Mouse (Mus musculus): Measurements from ENCODE around the gene Hes1. TPM values are rescaled to one million over a fixed set of nuclear protein-coding genes. Genes with fewer than 3 reads are reported as not detected.
A peak's percentile ranks its signal among the peaks of the same experiment; 100 is the strongest.

The Hes1 gene
- polyA plus RNA-seq, 1 experiment: 14.0 TPM

DNA sequence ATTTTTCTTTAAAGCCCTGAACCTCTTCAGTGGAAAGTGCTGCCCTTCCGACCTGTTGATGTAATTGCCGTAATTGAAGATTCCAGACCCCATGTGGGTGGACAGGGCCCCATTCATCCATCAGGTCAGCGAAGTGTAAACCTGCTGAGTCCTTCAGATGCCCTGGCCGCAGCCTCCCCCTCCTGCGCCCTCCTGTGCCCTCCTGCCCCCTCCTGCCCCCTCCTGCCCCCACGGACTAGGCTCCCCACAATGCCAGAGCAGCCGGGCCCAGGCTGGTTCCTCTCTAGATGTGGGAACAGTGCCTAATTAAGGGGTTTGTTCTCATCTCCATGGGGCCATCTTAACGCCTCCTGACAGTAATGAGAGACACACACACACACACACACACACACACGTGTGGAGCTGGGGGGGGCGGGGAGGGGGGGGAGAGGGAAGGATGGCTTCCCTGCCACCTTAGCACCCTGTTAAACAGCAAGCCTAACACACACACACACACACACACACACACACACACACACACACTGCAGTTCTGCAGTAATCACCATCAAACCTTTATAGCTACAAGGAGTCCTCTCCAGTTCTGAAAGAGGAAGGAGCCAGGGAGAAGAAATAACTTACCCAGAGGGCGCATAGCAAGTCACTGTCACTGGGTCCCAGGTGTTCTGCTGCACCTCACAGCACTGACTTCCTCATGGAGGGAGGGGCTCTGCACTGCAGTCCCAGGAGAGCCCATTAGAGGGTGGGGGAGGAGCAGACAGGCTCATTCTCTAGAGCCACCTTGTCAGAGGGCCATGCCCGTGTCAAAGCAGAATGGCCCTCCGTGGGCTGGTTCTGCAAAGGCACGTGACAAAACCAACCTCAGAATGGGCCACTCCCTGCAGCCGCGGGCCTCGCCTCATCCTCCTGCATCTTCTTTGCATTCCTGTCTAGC lies 25.3 kb upstream of the Hes1 start:
- no peak overlapping the region for H3K4me3 ChIP-seq (ENCODE audit: insufficient read depth, low read depth, low read length)
- H3K4me1 ChIP-seq (ENCODE audit: control insufficient read depth, insufficient read depth, insufficient read length, low read length): peaks cover 8% of the 10 kb centered on the region
- H3K27ac ChIP-seq (replicated peaks; ENCODE audit: low read depth, low read length): no peak overlapping the region

DNA sequence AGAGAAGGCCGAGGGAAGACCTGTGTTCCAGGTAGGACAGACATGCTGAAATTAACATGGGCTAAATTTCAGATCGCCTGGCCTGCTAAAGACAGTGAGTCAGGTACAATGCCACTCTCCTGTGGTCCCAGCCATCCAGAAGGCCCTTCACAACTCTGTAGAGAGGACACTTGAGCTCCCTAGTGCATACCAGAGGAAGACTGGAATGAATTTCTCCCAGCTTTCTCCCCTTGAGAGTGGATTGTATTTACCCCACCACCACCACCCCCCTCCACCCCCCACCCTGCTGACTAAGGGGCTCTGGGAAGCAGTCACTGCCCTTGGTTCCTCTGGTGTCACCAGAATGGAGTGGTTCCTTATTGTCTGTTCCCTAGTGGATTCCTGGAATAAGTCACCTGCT lies 24.3 kb upstream of the Hes1 start:
- Histone ChIP-seq H3K4me3 (ENCODE audit: insufficient read depth, low read depth, low read length) (no peak overlapping the region), H3K4me1 (ENCODE audit: control insufficient read depth, insufficient read depth, insufficient read length, low read length) (0 out of 2 replicates have a peak, but pooled peaks cover under 1% of the 10 kb centered on the region), H3K27ac (replicated peaks; ENCODE audit: low read depth, low read length) (no peak overlapping the region)

DNA sequence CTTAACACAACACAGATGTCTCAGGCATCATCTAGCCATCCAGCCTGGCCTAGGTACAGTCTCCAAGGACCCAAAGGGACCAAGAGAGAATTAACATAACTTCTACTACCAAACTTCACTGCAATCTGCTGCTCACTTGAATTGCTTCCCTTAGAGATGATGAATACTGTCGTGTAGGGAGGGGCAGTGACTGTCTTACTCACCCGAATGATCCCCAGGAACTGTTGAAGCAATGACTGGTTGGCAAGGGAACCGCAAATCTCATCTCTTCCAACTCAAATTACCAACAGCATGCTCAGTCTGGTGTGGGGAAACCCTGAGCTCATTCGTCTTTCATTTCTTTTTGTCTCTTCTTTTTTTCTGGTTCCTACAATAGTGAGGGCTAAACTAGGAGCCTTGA lies 21.3 kb upstream of the Hes1 start:
- Histone ChIP-seq H3K27ac (replicated peaks; ENCODE audit: low read depth, low read length) (no peak overlapping the region), H3K4me1 (ENCODE audit: control insufficient read depth, insufficient read depth, insufficient read length, low read length) (no peaks in the 10 kb centered on the region), H3K4me3 (ENCODE audit: insufficient read depth, low read depth, low read length) (no peak overlapping the region)

DNA sequence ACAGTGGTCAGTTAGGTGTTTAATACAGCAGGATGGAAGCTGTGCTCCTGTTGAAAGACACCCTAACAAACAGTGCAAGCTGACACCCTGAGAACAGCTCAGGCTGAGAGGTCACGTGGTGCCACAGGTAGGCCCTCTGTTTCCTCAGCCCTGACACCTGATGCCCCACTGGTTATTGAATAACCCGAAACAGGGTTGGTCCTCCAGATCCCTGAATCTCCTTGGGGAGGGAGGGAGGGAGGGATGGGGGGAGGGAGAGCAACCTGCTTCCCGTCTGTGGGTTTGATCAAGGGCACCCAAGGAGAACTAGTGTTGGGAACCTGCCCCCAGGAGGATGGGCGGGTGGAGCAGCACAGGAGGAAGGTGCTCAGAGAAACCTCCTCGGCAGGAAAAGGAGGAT lies 18.6 kb upstream of the Hes1 start:
- Histone ChIP-seq H3K27ac (replicated peaks; ENCODE audit: low read depth, low read length) (no peak overlapping the region), H3K4me1 (ENCODE audit: control insufficient read depth, insufficient read depth, insufficient read length, low read length) (no peaks in the 10 kb centered on the region)

DNA sequence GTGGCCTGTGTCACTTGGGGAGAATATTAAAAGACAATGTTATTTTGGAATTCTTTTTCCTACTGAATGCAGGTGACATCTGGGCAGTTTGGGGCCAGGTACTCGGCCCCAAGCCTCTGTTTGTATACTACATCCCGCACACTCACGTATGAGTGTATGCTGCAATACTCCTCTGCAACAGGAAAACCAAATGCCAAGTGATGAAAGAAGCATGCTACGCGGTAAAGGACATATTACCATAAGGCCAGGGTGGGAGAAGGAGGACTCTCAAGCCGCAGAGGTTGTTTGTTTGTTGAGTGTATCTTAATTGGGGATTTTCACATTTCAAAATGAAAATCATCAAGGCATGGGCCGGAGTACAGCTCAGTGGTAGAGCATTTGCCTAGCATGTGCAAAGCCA lies 17.2 kb upstream of the Hes1 start:
- Histone ChIP-seq H3K4me1 (ENCODE audit: control insufficient read depth, insufficient read depth, insufficient read length, low read length) (no peaks in the 10 kb centered on the region), H3K4me3 (ENCODE audit: insufficient read depth, low read depth, low read length) (no peak overlapping the region), H3K27ac (replicated peaks; ENCODE audit: low read depth, low read length) (no peak overlapping the region)

More for the DNA sequence above, 18.6 kb upstream of the Hes1 start:
- H3K4me3 ChIP-seq (ENCODE audit: insufficient read depth, low read depth, low read length): no peak overlapping the region

DNA sequence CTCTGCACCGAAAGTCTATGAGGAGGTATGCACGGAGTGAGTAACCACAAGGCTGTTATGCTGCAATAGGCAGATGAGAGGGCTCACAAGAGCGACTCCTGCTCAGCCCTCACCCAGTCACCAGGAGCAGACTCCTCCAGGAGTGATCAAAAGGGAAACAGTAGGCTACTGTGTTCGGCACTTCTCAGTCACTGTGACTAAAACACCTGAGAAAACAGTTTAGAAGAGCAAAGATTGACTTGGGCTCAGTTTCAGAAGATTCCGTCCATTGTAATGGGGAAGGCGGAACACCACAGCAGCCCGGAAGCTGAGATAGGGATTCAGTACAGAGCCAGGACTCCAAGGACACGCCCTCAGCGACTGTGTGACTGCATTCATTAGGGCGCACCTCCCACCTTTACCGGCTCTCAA lies 16.8 kb upstream of the Hes1 start:
- no peak overlapping the region for H3K27ac ChIP-seq (replicated peaks; ENCODE audit: low read depth, low read length)
- no peak overlapping the region for H3K4me3 ChIP-seq (ENCODE audit: insufficient read depth, low read depth, low read length)
- no peaks in the 10 kb centered on the region for H3K4me1 ChIP-seq (ENCODE audit: control insufficient read depth, insufficient read depth, insufficient read length, low read length)

DNA sequence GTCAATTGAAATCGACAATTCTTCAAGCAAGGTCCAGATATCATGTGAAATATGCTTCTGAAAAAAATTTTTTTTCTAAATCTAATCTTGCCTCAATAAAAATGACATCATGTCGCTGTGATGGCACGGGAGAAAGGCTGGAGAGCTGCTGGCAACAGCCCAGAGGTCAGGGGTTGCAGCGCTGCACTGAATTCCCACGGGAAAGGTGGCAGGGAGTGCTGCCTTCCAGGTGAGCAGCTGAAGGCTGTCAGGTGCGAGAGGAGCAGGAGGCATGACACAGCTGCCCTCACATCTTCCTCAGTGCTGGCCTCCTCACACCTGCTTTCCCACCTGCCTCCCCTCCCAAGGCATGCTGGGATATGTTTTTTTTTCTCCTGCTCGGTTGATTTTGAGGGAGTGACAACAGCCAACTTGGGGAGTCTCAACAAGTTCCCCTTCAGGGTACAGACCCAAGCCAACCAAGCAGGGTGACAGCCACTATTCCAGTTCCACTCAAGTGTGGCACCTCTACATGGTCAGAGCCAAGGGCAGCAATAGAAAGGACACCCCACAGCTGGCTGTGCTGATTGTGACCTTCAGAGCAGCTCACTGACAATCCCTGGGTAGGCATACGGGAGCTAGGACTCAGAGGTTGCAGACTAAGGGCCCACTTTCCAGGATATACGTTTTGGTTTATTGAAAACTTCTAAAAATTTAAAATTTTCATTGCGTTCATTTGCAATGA lies 13.3 kb upstream of the Hes1 start:
- Histone ChIP-seq H3K27ac (replicated peaks; ENCODE audit: low read depth, low read length) (no peak overlapping the region), H3K4me3 (ENCODE audit: insufficient read depth, low read depth, low read length) (no peak overlapping the region), H3K4me1 (ENCODE audit: control insufficient read depth, insufficient read depth, insufficient read length, low read length) (peaks cover 4% of the 10 kb centered on the region; the same call in 1 of the 2 replicates)

DNA sequence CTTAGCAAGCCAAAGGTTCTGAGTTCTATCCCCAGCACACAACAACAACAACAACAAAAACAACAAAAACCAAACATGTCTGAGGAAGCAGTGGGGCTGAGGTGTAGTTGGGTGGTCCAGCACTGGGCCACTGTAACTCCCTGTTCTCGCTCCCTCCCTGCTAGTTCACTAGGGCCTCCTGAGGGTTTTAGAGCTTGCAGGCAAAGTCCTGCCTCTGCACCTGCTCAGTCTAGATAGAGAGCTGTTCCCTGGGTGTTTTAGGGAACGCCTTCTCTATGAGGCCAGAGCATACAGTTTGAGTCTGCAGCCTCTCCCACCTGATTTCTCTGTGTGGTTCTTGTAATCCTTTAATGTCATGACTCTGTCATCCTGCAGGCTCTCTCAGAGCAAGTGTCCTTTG lies 11.9 kb upstream of the Hes1 start:
- H3K4me1 ChIP-seq (ENCODE audit: control insufficient read depth, insufficient read depth, insufficient read length, low read length): peaks cover 4% of the 10 kb centered on the region; the same call in 1 of the 2 replicates
- H3K27ac ChIP-seq (replicated peaks; ENCODE audit: low read depth, low read length): no peak overlapping the region
- no peak overlapping the region for H3K4me3 ChIP-seq (ENCODE audit: insufficient read depth, low read depth, low read length)

DNA sequence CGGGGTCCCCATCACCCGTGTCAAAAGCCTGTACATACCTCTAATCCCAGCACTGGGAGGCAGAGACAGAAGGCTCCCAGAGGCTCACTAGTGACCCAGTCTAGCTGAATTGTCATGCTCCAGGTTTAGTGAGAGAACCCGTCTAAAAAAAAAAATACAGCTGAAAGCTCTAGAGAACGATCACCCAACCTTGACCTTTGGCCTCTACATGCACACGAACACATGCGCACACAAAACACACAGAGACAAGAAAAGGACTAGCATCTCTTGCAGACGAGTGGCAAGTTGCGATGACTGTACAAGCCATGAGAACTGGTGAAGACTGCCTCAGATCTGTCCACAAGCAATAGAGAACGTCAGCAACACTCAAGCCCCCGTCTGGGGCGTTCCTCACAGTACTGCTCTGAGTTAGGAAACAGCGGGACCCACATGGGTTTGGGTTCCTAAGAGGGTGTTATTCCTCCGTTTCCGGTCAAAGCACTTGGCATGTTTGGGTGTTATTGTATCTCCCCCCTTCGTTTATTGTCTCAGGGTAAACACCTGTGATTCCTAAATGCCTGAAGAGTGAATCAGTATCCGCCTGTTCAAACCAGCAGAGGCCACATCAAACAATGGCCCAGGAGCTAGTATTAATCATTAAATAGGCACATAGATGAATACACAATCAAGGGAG lies 11.2 kb upstream of the Hes1 start:
- peaks cover 4% of the 10 kb centered on the region; the same call in 1 of the 2 replicates for H3K4me1 ChIP-seq (ENCODE audit: control insufficient read depth, insufficient read depth, insufficient read length, low read length)
- no peak overlapping the region for H3K4me3 ChIP-seq (ENCODE audit: insufficient read depth, low read depth, low read length)
- H3K27ac ChIP-seq (replicated peaks; ENCODE audit: low read depth, low read length): 0 out of 2 replicates have a peak overlapping the region, but pooled peaks have one; percentile 0

DNA sequence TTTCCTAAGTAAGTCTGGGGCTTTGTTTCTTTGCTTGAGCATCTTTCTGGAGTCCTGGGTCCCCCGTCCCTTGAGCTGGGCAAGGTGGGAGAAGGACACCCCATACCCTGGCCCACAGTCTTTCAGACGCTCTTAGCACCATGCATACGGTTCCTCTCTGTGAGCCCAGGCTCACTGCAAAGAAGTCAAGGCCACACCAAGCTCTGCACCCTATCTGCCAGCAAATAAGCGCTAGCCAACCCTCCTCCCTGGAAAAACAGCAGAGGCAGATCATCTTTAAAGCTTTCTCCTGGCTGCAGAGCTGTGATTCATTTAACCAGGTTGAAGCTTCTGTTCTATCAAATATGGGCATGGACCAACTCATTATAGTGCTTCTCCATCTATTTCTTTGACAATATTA lies 9.6 kb upstream of the Hes1 start:
- Histone ChIP-seq H3K4me1 (ENCODE audit: control insufficient read depth, insufficient read depth, insufficient read length, low read length) (peaks cover 12% of the 10 kb centered on the region), H3K27ac (replicated peaks; ENCODE audit: low read depth, low read length) (no peak overlapping the region), H3K4me3 (ENCODE audit: insufficient read depth, low read depth, low read length) (no peak overlapping the region)

DNA sequence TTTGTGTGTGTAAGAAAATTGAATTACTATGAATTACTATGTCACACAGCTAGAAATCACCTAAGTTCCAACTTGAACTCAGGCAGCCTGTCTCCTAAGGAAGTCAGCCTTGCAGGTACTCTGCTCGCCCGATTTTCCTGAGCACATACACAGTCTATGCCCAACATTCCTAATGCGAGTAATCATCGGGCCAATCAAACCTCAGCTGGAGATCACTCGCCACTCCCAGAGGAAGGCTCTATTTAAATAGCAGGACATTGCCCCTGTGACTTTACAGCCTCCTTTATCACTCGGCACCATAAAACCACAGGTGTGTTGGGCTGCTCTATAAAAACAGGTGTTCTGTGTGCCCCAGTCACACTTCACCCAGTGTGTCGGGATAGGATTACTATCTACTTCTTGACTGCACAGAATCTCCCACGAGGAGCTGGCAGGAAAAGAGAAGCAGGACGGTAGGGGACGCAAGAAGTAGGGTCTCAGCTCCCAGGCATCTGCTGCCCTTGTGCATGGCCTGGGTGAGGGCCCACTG lies 8.8 kb upstream of the Hes1 start:
- no peak overlapping the region for H3K4me3 ChIP-seq (ENCODE audit: insufficient read depth, low read depth, low read length)
- H3K27ac ChIP-seq (replicated peaks; ENCODE audit: low read depth, low read length): no peak overlapping the region
- peaks cover 19% of the 10 kb centered on the region for H3K4me1 ChIP-seq (ENCODE audit: control insufficient read depth, insufficient read depth, insufficient read length, low read length)

DNA sequence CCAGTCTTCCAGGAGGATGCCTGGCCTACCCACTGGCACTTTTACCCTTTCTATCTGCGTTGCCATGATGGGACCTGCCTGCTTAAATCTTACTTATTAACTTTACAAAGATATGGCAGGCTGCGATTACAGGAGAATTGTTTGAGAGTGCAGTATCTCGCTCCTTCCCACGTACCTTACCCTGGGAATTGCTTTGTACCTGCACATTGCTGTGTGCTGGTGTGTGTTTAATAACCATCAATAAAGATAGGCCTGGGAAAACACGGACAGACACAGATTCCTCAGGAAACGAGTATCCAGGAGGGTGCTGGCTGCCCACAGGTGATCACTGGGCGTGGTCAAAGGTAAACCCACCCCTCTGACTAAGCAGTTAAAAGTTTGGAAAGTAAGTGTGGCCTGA lies 8.3 kb upstream of the Hes1 start:
- Histone ChIP-seq H3K4me1 (ENCODE audit: control insufficient read depth, insufficient read depth, insufficient read length, low read length) (peaks cover 21% of the 10 kb centered on the region), H3K27ac (replicated peaks; ENCODE audit: low read depth, low read length) (no peak overlapping the region), H3K4me3 (ENCODE audit: insufficient read depth, low read depth, low read length) (no peak overlapping the region)

DNA sequence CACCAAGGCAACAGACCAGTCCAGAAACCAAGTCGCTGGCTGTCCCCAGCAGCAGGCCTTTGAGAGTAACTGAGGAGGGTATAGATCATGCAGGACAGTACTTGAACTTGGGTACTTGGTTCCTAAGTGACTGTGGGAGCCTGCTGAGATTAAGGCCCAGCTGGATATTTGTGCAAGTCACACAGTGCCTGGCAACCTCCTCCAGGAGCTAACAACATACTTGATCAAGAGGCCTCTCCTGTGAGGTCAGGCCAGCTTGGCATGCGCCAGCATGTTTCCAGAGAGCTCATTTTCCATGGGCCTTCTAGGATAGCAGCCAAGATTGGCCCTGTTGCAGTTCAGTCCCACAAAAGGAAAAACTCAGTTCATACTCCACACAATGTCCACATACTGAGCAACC lies 7.3 kb upstream of the Hes1 start:
- Histone ChIP-seq H3K27ac (replicated peaks; ENCODE audit: low read depth, low read length) (no peak overlapping the region), H3K4me1 (ENCODE audit: control insufficient read depth, insufficient read depth, insufficient read length, low read length) (peaks cover 21% of the 10 kb centered on the region), H3K4me3 (ENCODE audit: insufficient read depth, low read depth, low read length) (no peak overlapping the region)

DNA sequence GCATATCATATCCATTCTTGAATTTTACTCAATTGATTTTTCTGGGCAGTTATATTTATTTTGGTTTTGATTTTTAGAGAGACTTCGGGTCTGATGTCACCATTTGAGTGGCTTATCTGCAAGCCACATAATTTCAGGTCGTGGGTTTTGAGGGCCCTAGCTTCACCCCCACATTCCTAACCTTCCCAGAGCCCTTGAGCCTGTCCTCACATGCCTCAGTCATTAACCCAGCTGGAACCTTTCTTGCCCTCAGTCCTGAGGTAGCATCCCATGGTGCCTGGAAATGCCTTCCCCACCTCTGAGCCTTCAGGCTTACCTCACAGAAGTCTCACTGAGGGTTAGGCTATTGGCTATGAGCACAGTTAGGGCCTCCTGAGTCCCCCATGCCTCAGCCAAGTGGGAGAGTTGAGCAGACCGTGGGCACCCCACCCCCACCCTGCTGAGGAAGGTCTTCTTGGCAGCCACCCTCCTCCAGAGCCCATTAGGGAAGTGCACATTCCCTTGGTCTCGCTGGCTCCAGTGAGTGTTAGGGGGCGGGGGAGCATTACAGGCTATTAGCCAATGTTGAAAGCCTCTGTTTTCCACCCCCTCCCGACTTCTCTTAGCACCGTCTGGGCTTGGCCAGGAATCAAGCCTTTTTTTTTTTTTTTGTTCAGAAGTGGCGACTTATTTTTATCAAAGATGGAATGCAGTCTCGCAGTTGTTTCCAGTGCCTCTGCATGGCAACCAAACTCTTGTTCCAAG lies 5.0 kb upstream of the Hes1 start:
- Histone ChIP-seq H3K4me1 (ENCODE audit: control insufficient read depth, insufficient read depth, insufficient read length, low read length) (peaks cover 17% of the 10 kb centered on the region; the same call in 1 of the 2 replicates), H3K4me3 (ENCODE audit: insufficient read depth, low read depth, low read length) (no peak overlapping the region), H3K27ac (replicated peaks; ENCODE audit: low read depth, low read length) (0 out of 2 replicates have a peak overlapping the region, but pooled peaks have one; percentile 6)
